In the genomic region with DNA sequence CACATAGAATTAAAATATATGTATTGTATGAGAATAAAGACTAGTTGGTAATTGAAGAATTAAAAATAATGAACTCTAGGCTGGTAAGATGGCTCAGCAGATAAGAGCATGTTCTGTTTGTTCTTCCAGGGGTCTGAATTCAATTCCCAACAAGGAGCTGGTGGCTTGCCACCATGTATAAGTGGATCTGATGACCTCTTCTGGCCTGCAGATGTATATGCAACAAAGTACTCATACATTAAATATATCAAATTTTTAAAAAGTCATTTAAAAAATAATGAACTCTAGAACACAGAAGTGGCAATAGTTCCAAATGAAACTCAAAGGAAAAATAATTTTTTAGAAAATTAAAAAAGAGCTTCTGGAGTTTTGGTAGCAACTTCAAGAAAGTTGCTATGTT, we compare ENCODE assay signal across 20 mouse cellular contexts.
DNase-seq lines count a peak whose midpoint lies in the region; TF ChIP-seq lines count a peak whose summit lies in the region.
"Had no signal": no experiment of that assay in that cellular context is flagged by ENCODE, and none has a peak within 500 bp of the region (broad histone marks: within the 10 kb centered on the region; RNA-seq: fewer than 3 reads in every experiment).

No protein-coding gene starts in this region.

- DNase-seq in embryo, embryonic 11 days: peak; percentile 11
- DNase-seq in embryo, embryonic 9.5 days (ENCODE audit: extremely low spot score): no peak
- DNase-seq in left cerebral cortex, adult 2 months (ENCODE audit: extremely low spot score in 1 of 2, low spot score in 2 of 2): no peak
- no peak for DNase-seq in left cerebral cortex, postnatal 14 days (ENCODE audit: low spot score in 2 of 2)
- DNase-seq in ES-CJ7 (ENCODE audit: low read depth, low spot score): peak; percentile 22
- peak; percentile 12 for DNase-seq in mesoderm, embryonic 11.5 days (ENCODE audit: low read depth, low spot score)
- DNase-seq in frontal cortex, adult 2 months (ENCODE audit: extremely low spot score in 1 of 2, low spot score in 1 of 2): no peak
- DNase-seq in gastrocnemius, postnatal 10 days: no peak
- DNase-seq: cerebellum, adult 11 months; cerebellum, postnatal 36 days; kidney, adult 18-20 months; kidney, postnatal 25 days; liver; liver, postnatal 0 days; lung, postnatal 4 days; retina, postnatal 1 day had no signal

- intact Hi-C loops in left cerebral cortex, adult 2 months (cut with DNase I): no loop called here
- intact Hi-C loops in left cerebral cortex, postnatal 14 days (cut with DNase I): no loop called here

- TF ChIP-seq CTCF in left cerebral cortex, adult 2 months (IDR thresholded peaks at IDR 0.05): peak; percentile 26; the same call in 1 of the 2 replicates

- no peak overlapping the region for H3K27ac ChIP-seq in left cerebral cortex, adult 2 months
- H3K27ac ChIP-seq: embryonic facial prominence, embryonic 15.5 days; hindbrain, embryonic 15.5 days; midbrain, embryonic 15.5 days had no signal

- no peak overlapping the region for H3K4me3 ChIP-seq in left cerebral cortex, adult 2 months
- H3K4me3 ChIP-seq: embryonic facial prominence, embryonic 15.5 days; heart, embryonic 12.5 days; hindbrain, embryonic 15.5 days; midbrain, embryonic 15.5 days had no signal

Comparison
In these comparisons a context has a peak if more than half of its experiments do, and no peak if none do; other contexts are left out.
1. DNase-seq: peak in embryo, embryonic 11 days (single experiment), ES-CJ7 (single experiment) and mesoderm, embryonic 11.5 days (single experiment); none in embryo, embryonic 9.5 days (single experiment), left cerebral cortex, adult 2 months (0 of 2), left cerebral cortex, postnatal 14 days (0 of 2), frontal cortex, adult 2 months (0 of 2) and gastrocnemius, postnatal 10 days (single experiment).